Mouse (Mus musculus) testis, postnatal 10 days (tissue): ENCODE results near the gene Cd86.
A peak's percentile ranks its signal among the peaks of the same experiment; 100 is the strongest.

Experiments used
- DNase-seq: peaks from one replicate; pipeline ENCODE4 v3.0.0; 2021; ENCODE audit warnings: low spot score

The Cd86 gene

GRCm38 (mm10) chr16:36655199-36655598 lies 10.7 kb downstream of the Cd86 start:
- no peak for DNase-seq

- no peak for DNase-seq
Measured at GRCm38 (mm10) chr16:36651174-36651766, 14.6 kb downstream of the Cd86 start.

- no peak for DNase-seq
Measured at GRCm38 (mm10) chr16:36650511-36650910, 15.4 kb downstream of the Cd86 start.

- DNase-seq = no peak
Measured at GRCm38 (mm10) chr16:36649304-36649703, 16.6 kb downstream of the Cd86 start.

- DNase-seq = no peak
Measured at GRCm38 (mm10) chr16:36645124-36645523, 20.8 kb downstream of the Cd86 start.

- no peak for DNase-seq
Measured at GRCm38 (mm10) chr16:36642696-36643046, 23.2 kb downstream of the Cd86 start.

GRCm38 (mm10) chr16:36641830-36642695 lies 23.8 kb downstream of the Cd86 start:
- DNase-seq = no peak

- DNase-seq = no peak
Measured at GRCm38 (mm10) chr16:36640993-36641392, 24.9 kb downstream of the Cd86 start.

GRCm38 (mm10) chr16:36639812-36640504 lies 25.9 kb downstream of the Cd86 start:
- no peak for DNase-seq

- no peak for DNase-seq
Measured at GRCm38 (mm10) chr16:36636800-36637199, 29.1 kb downstream of the Cd86 start.

- DNase-seq = no peak
Measured at GRCm38 (mm10) chr16:36634971-36635710, 30.7 kb downstream of the Cd86 start.

- DNase-seq = no peak
Measured at GRCm38 (mm10) chr16:36634421-36634820, 31.5 kb downstream of the Cd86 start.

- DNase-seq = no peak
Measured at GRCm38 (mm10) chr16:36632229-36632628, 33.7 kb downstream of the Cd86 start.

- no peak for DNase-seq
Measured at GRCm38 (mm10) chr16:36631607-36632006, 34.3 kb downstream of the Cd86 start.

- no peak for DNase-seq
Measured at GRCm38 (mm10) chr16:36627740-36628139, 38.1 kb downstream of the Cd86 start.

- no peak for DNase-seq
Measured at GRCm38 (mm10) chr16:36626567-36627197, 39.2 kb downstream of the Cd86 start.

GRCm38 (mm10) chr16:36625909-36626308 lies 40.0 kb downstream of the Cd86 start:
- peak; percentile 8 for DNase-seq

- DNase-seq = peak; percentile 13
Measured at GRCm38 (mm10) chr16:36622320-36622719, 43.6 kb downstream of the Cd86 start.

- DNase-seq = no peak
Measured at GRCm38 (mm10) chr16:36621108-36621507, 44.8 kb downstream of the Cd86 start.

GRCm38 (mm10) chr16:36613701-36614100 lies 52.2 kb downstream of the Cd86 start:
- DNase-seq = no peak

GRCm38 (mm10) chr16:36602632-36603031 lies 63.2 kb downstream of the Cd86 start:
- DNase-seq = no peak

- DNase-seq = no peak
Measured at GRCm38 (mm10) chr16:36598265-36598664, 67.6 kb downstream of the Cd86 start.
